Mouse (Mus musculus): ENCODE results near the gene Mymx. TPM values are rescaled to one million over a fixed set of nuclear protein-coding genes. Genes with fewer than 3 reads are reported as not detected.

The Mymx gene
- polyA plus RNA-seq, 1 experiment from 2014 or later, result 0.40 TPM

DNA sequence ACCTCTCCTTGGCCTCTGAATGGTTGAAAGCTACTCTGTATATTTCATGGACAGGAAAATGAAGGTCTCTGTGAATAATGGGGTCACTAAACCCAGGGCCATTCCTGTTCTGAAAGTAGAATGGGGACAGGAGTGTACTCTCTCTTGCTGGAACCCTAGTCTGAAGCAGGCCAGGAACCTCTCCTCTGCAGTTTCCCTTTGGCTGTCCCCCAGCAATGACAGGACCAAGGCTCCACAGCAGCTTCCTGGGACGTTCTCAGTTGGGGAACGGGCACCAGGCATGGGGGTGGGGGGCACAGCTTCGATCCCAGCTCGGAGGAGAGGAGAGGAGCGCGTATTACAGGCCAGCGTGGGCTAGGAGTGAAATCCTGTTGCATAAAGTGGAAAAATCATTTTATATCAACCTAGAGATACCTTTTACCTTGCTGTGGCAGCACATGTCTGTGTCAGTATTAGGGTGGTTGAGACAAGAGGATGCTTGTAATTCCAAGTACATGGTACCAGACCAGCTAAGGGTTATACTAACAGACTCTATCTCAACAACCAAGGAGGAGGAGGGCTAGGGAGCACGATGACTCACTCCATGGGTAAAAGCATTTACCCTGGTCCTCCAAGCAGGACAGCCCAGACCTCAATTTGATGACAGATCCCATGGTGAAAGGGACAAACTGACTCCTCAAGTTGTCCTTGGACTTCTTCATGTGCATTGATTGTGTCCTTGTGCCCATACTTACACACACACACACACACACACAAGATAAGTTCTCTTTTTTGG lies 26.6 kb downstream of the Mymx start:
- no peak for ATAC-seq (ENCODE audit: insufficient read depth, low FRiP score, low read depth)
- peaks cover 26% of the 10 kb centered on the region for H3K4me1 ChIP-seq
- 84% methylated on average over 8 of the region's 8 CpGs for WGBS
- peaks cover 15% of the 10 kb centered on the region for H3K36me3 ChIP-seq
- H3K4me3 ChIP-seq (replicated peaks), result no peak overlapping the region
- no peaks in the 10 kb centered on the region for H3K27me3 ChIP-seq (replicated peaks)
- no peak overlapping the region for H3K9ac ChIP-seq
- H3K4me2 ChIP-seq, result peak overlapping the region; percentile 84; the same call in 1 of the 2 replicates
- H3K27ac ChIP-seq, result peak overlapping the region; percentile 99
- no peaks in the 10 kb centered on the region for H3K9me3 ChIP-seq

DNA sequence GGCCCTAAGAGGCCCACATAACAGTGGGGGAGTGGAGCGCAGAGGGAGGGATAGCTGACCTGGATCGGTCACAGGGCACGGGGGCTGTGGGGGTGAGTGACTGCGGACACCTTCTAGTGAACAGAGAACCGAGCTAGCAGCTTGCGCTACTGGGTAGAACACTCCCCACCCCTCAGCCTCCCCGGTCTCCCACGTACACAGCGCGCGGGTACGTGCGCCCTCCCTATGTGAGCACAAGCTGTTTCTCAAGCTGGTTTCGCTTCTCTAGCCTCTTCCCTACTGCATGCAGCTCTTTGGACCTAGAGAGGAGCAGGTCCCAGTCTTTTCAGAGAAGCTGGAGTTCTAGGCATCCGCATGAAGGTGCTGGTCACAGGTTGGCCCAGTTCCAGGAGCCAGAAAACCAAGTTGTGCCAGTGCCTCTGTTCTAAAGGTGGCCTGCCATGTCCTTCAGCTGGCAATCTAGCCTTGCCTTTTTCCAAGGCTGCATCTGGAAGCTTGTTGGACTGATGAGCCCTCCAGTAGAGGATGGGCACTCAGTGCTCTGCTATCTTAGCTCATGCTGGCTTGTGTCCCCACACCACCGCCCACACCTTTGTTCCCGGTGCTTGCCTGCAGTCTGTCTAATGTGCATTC lies 27.7 kb downstream of the Mymx start:
- peak; percentile 70 for ATAC-seq (ENCODE audit: insufficient read depth, low FRiP score, low read depth)
- peaks cover 26% of the 10 kb centered on the region for H3K36me3 ChIP-seq
- H3K27me3 ChIP-seq (replicated peaks), result no peaks in the 10 kb centered on the region
- peak overlapping the region; percentile 73 for H3K9ac ChIP-seq
- WGBS, result 4% methylated on average over 17 of the region's 17 CpGs
- no peaks in the 10 kb centered on the region for H3K9me3 ChIP-seq
- peak overlapping the region; percentile 84 for H3K4me2 ChIP-seq
- H3K4me1 ChIP-seq, result peaks cover 35% of the 10 kb centered on the region
- peak overlapping the region; percentile 99 for H3K4me3 ChIP-seq (replicated peaks)
- peak overlapping the region; percentile 99 for H3K27ac ChIP-seq

DNA sequence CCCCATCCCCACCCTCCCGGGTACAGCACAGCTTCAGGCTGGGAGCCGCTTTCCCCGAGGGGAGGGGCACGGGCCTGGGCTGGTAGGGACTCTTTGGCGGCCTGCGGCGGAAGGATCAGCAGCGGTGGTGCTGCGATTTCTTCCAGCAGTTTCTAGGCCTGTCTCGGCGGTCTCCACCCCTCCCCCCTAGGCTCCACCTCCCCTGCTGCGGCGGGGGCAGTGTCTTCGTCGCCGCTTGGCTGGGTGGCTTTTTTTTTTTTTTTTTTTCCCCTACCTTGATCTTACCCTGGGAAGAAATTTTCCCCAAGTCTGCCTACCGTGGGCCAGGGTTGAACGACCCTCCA lies 28.1 kb downstream of the Mymx start:
- WGBS, result 0% methylated on average over 18 of the region's 18 CpGs
- Histone ChIP-seq H3K9ac (peak overlapping the region; percentile 73), H3K4me3 (replicated peaks) (peak overlapping the region; percentile 99), H3K4me2 (peak overlapping the region; percentile 84), H3K4me1 (peaks cover 37% of the 10 kb centered on the region), H3K27ac (peak overlapping the region; percentile 99), H3K9me3 (no peaks in the 10 kb centered on the region), H3K36me3 (peaks cover 31% of the 10 kb centered on the region), H3K27me3 (replicated peaks) (no peaks in the 10 kb centered on the region)
- ATAC-seq (ENCODE audit: insufficient read depth, low FRiP score, low read depth), result peak; percentile 44

DNA sequence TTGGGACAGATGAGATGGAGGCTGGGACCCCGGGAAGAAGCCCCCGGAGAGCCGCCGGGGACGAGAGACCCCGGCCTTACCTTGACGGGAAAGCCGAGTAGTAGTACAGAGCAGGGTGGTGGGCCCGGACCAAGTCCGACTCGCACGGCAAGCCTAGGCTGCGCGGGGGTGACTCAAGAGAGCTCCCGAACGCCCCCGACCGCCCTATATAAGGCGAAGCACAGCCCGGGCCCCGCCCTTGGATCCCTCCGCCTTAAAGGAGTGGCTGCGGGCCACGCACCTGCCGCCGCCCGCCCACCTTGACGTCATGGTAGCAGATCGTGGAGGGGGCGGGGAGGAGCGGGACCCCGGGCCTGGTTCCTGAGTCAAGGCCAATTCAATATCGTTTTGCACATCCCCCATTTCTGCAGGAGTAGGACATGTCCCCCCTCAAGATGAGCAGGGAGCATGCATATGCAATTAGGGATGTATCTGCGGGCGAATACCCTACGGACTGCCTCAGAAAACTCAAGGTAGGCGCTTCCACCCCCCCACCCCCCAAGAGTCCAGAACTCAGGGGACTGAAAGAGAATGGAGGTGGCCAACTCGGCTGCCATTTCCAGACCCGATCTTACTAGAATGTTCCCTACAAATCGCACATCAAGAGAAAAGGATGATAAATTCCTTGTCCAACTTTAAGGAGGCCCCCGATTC lies 28.7 kb downstream of the Mymx start, which contains the start of gene Hsp90ab1:
TSS of gene Hsp90ab1 (minus strand) at position 185 of the 693 bp plus-strand sequence.
- H3K4me1 ChIP-seq, result peaks cover 37% of the 10 kb centered on the region
- no peaks in the 10 kb centered on the region for H3K27me3 ChIP-seq (replicated peaks)
- peak; percentile 77 for ATAC-seq (ENCODE audit: insufficient read depth, low FRiP score, low read depth)
- peaks cover 36% of the 10 kb centered on the region for H3K36me3 ChIP-seq
- under 1% methylated on average over 41 of the region's 41 CpGs for WGBS
- H3K27ac ChIP-seq, result peak within 1 kb of the TSS; percentile 99
- peak within 1 kb of the TSS; percentile 99 for H3K4me3 ChIP-seq (replicated peaks)
- H3K9me3 ChIP-seq, result no peaks in the 10 kb centered on the region
- peak within 1 kb of the TSS; percentile 84 for H3K4me2 ChIP-seq
- H3K9ac ChIP-seq, result peak within 1 kb of the TSS; percentile 100

DNA sequence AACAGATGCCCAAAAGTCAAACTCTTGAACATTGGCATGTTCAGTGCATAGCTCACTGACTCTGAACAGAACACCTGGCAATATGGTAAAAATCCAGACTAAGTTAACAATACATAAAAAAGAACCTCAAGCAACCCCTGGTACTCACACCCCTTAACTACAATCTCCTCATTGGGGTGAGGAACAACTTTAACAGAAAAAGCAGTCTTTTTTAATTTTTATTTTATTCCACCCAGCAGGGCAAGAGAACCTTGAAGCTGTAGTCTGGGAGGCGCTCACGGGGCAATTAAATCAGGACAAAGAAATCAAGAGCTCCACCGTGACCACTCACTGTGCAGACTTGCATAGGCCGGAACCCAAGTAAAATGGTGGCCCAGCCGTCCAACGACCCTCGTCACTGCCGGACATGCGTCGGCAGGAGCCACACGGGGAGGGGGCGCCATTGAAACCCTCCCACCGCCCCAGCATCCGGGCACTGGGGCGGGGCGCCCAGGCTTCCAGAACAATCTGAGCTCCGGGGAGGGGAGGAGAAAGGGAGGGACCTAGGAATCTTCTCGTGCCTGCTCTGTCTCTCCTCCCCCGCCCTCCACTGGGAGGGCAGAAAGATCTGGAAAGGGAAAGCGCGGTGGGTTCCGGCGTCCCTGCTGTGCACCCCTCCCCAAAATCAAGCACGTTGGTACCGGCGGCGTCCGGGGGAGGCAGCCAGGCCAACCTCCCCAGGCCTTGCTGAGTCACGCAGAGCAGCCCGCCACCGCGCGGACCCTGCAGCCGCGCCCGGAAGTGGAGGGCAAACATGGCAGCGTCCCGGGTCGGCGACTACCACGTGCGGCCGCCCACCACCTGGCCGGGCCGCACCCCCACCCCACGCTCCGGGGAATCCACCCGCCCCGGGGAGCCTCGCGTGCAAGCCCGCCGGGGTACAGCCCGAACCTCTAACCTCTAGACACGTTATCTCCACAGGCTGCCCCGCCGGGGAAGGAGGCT lies 29.5 kb downstream of the Mymx start:
- under 1% methylated on average over 56 of the region's 57 CpGs for WGBS
- peak; percentile 29 for ATAC-seq (ENCODE audit: insufficient read depth, low FRiP score, low read depth)

DNA sequence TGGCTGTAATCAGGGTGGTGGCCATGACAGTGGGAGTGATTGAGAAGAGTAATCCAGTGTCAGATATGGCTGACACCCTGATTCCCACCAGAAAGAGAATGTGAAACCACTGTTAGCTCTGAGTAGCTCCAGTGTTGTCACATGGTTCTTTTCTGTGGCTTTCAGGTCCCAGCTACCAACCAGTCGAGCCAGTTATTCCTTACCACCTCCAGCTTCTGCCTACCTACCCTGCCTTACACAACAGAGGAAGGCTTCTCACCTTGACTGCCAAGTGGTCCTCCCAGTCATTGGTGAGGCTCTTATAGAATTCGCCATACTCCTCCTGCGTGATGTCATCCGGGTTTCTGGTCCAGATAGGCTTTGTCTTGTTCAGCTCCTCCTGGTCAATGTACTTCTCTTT lies 31.9 kb downstream of the Mymx start:
- Histone ChIP-seq H3K36me3 (peaks cover 55% of the 10 kb centered on the region), H3K4me2 (no peak overlapping the region), H3K4me3 (replicated peaks) (no peak overlapping the region), H3K27me3 (replicated peaks) (no peaks in the 10 kb centered on the region), H3K9ac (no peak overlapping the region), H3K9me3 (no peaks in the 10 kb centered on the region), H3K4me1 (peaks cover 51% of the 10 kb centered on the region), H3K27ac (no peak overlapping the region)
- no peak for ATAC-seq (ENCODE audit: insufficient read depth, low FRiP score, low read depth)
- WGBS, result 76% methylated on average over 4 of the region's 4 CpGs

More for the DNA sequence above, 29.5 kb downstream of the Mymx start:
- Histone ChIP-seq H3K27me3 (replicated peaks) (no peaks in the 10 kb centered on the region), H3K4me1 (peaks cover 35% of the 10 kb centered on the region), H3K27ac (peak overlapping the region; percentile 99), H3K9ac (peak overlapping the region; percentile 100), H3K36me3 (peaks cover 43% of the 10 kb centered on the region), H3K9me3 (no peaks in the 10 kb centered on the region), H3K4me2 (peak overlapping the region; percentile 84), H3K4me3 (replicated peaks) (peak overlapping the region; percentile 99)

DNA sequence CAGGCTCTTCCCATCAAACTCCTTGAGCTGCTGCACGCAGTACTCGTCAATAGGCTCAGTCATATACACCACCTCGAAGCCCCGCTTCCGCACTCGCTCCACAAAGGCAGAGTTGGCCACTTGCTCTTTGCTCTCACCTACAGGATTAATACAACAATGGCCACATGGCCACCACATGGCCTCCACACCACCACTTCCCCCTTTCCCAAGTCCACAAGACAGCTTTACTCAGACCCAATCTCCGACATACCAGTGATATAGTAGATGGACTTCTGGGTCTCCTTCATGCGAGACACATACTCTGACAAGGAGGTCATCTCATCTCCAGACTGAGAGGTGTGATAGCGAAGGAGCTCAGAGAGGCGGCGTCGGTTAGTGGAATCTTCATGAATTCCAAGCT lies 32.9 kb downstream of the Mymx start:
- Histone ChIP-seq H3K4me3 (replicated peaks) (no peak overlapping the region), H3K27me3 (replicated peaks) (no peaks in the 10 kb centered on the region), H3K9ac (no peak overlapping the region), H3K36me3 (peaks cover 55% of the 10 kb centered on the region), H3K4me2 (no peak overlapping the region), H3K4me1 (peaks cover 49% of the 10 kb centered on the region), H3K27ac (no peak overlapping the region), H3K9me3 (no peaks in the 10 kb centered on the region)
- WGBS, result 85% methylated on average over 12 of the region's 12 CpGs
- ATAC-seq (ENCODE audit: insufficient read depth, low FRiP score, low read depth), result no peak

DNA sequence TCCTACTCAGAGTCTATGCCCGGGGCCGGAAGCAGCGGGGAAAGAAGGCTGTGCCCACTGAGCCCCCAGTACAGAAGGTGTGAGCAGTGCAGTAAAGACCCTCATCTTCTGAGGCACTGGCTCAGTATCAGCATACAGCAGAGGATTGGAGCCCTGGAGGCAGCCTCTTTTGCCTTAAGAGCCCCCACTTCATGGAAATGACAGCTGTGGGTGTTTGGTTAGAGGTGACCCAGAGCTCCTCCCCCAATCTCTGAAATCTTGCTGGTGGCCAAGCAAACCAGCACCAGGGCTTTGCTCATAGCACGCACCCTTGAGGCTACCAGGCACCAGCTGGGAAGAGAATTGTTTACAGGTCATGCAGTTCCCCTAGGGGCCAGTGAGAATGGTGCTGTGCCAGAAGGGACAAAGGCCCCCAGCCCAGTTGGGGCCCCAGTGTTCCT lies 34.7 kb downstream of the Mymx start:
- ATAC-seq (ENCODE audit: insufficient read depth, low FRiP score, low read depth), result no peak
- Histone ChIP-seq H3K9ac (no peak overlapping the region), H3K27ac (0 out of 2 replicates have a peak overlapping the region, but pooled peaks have one; percentile 8), H3K4me3 (replicated peaks) (no peak overlapping the region), H3K27me3 (replicated peaks) (no peaks in the 10 kb centered on the region), H3K9me3 (no peaks in the 10 kb centered on the region), H3K36me3 (peaks cover 55% of the 10 kb centered on the region), H3K4me2 (no peak overlapping the region), H3K4me1 (peaks cover 49% of the 10 kb centered on the region)
- 33% methylated on average over 4 of the region's 4 CpGs for WGBS

DNA sequence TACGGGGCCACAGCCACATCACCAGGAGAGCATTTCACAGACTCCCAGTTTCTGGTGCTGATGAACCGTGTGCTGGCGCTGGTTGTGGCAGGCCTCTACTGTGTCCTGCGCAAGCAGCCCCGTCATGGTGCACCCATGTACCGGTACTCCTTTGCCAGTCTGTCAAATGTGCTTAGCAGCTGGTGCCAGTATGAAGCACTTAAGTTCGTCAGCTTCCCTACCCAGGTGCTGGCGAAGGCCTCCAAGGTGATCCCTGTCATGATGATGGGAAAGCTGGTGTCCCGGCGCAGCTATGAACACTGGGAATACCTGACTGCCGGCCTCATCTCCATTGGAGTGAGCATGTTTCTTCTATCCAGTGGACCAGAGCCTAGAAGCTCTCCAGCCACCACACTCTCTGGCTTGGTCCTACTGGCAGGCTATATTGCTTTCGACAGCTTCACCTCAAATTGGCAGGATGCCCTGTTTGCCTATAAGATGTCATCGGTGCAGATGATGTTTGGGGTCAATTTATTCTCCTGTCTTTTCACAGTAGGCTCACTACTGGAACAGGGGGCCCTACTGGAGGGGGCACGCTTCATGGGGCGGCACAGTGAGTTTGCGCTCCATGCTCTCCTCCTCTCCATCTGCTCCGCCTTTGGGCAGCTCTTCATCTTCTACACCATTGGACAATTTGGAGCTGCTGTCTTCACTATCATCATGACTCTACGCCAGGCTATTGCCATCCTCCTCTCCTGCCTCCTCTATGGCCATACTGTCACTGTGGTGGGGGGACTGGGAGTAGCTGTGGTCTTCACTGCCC lies 35.3 kb downstream of the Mymx start:
- Histone ChIP-seq H3K9me3 (no peaks in the 10 kb centered on the region), H3K27ac (0 out of 2 replicates have a peak overlapping the region, but pooled peaks have one; percentile 8), H3K4me3 (replicated peaks) (no peak overlapping the region), H3K9ac (no peak overlapping the region), H3K4me1 (peaks cover 45% of the 10 kb centered on the region), H3K4me2 (no peak overlapping the region), H3K27me3 (replicated peaks) (no peaks in the 10 kb centered on the region), H3K36me3 (peaks cover 52% of the 10 kb centered on the region)
- ATAC-seq (ENCODE audit: insufficient read depth, low FRiP score, low read depth), result no peak
- WGBS, result 59% methylated on average over 18 of the region's 18 CpGs

DNA sequence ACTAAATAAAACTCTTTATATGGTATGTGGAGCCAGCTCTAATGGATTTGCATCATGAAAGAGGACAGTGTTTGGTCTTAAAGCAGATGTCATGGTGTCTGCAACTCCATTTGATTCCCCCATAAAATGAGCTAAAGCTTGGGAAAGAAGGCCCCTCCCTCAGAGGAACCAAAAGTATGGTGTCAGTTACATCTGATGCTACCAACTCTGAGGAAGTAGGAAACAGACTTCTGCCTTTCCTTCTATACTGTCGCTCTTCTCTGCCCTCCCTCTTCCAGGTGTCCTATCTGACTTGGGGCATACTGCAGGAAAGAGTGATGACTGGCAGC lies 35.9 kb downstream of the Mymx start:
- ATAC-seq (ENCODE audit: insufficient read depth, low FRiP score, low read depth), result no peak
- no peaks in the 10 kb centered on the region for H3K27me3 ChIP-seq (replicated peaks)
- no peak overlapping the region for H3K4me2 ChIP-seq
- H3K27ac ChIP-seq, result no peak overlapping the region
- H3K4me1 ChIP-seq, result peaks cover 42% of the 10 kb centered on the region
- H3K4me3 ChIP-seq (replicated peaks), result no peak overlapping the region
- H3K36me3 ChIP-seq, result peaks cover 46% of the 10 kb centered on the region
- WGBS, result 68% methylated on average over 1 of the region's 1 CpGs
- H3K9me3 ChIP-seq, result no peaks in the 10 kb centered on the region
- H3K9ac ChIP-seq, result no peak overlapping the region
